Mouse (Mus musculus): Measurements from ENCODE around the gene Lin28b. TPM values are rescaled to one million over a fixed set of nuclear protein-coding genes. Genes with fewer than 3 reads are reported as not detected.

The Lin28b gene
- polyA plus RNA-seq, 1 experiment from 2014 or later: 27.5 TPM

DNA sequence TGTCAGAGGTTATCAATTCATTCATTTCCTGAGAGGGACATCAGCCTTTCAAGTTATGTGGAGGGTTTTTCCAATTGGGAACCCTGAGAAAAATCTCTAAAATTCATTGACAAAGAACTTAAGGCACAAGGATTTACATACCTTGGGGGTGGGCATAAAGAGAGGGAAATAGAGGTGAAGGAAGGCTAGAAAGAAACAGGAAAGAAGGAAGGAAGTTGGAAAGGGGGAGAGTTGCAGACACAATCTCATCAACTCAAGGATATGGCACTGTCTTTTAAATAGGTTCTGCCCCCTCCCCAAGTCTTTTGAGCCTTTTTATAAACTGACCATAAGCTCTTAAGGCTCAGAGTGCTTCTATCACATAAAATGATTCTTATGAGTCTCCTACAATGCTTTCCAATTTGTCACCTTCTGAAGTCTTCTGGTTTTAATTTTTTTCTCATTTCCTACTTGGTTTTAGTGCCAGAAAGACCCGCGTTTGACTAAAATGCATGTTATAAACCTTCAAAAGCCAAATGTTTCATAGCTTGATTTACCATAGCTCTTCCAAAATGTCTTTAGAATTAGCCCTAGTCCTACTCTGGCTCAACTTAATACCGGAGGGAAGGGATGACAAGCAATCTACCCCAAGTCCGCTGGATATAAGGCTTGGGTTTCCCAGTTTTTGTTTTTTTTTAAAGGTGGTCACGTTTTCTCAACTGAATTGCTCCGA, 13.6 kb downstream of the Lin28b start:
- Histone ChIP-seq H3K4me2 (peak overlapping the region; percentile 52; the same call in 1 of the 2 replicates), H3K9me3 (ENCODE audit: control insufficient read depth, low read length) (no peaks in the 10 kb centered on the region), H3K27me3 (ENCODE audit: control insufficient read depth, insufficient read depth, low read length) (no peaks in the 10 kb centered on the region), H3K36me3 (ENCODE audit: control insufficient read depth, insufficient read depth, low read length) (no peaks in the 10 kb centered on the region), H3K27ac (ENCODE audit: low read depth, low read length) (no peak overlapping the region), H3K4me1 (ENCODE audit: control insufficient read depth, insufficient read depth, low read length) (peaks cover 33% of the 10 kb centered on the region), H3K4me3 (ENCODE audit: low read depth, low read length) (no peak overlapping the region), H3K9ac (ENCODE audit: low read length) (no peak overlapping the region)
- 5% methylated on average over 6 of the region's 6 CpGs for WGBS
- ATAC-seq (ENCODE audit: low FRiP score) (no peak), DNase-seq (ENCODE audit: low spot score, missing footprints) (peak; percentile 91)

DNA sequence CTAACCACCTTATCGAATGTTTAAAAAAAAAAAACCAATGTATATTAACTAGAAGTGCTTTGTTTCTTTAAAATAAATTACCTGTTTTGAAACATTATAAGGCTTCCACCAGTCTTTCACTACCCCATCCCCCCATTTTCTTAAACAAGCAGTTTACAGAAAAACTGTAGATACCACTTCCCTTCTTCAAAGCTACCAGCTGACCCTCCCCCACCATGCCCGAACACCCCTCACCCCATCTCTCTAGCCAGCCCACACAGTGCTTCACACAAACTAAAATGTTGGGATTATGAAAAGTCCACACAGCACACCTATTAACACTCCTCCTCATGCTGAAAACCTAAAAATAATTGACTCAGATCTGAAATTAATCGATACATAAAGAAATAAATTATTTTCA, 14.9 kb downstream of the Lin28b start:
- Histone ChIP-seq H3K4me3 (ENCODE audit: low read depth, low read length) (peak overlapping the region; percentile 21; the same call in 1 of the 2 replicates), H3K9me3 (ENCODE audit: control insufficient read depth, low read length) (no peaks in the 10 kb centered on the region), H3K36me3 (ENCODE audit: control insufficient read depth, insufficient read depth, low read length) (no peaks in the 10 kb centered on the region), H3K4me1 (ENCODE audit: control insufficient read depth, insufficient read depth, low read length) (peaks cover 33% of the 10 kb centered on the region), H3K27ac (ENCODE audit: low read depth, low read length) (no peak overlapping the region), H3K9ac (ENCODE audit: low read length) (no peak overlapping the region), H3K4me2 (peak overlapping the region; percentile 59), H3K27me3 (ENCODE audit: control insufficient read depth, insufficient read depth, low read length) (no peaks in the 10 kb centered on the region)
- WGBS: 13% methylated on average over 3 of the region's 3 CpGs
- ATAC-seq (ENCODE audit: low FRiP score) (0 out of 2 replicates have a peak, but pooled peaks have one; percentile 34), DNase-seq (ENCODE audit: low spot score, missing footprints) (peak; percentile 86)

DNA sequence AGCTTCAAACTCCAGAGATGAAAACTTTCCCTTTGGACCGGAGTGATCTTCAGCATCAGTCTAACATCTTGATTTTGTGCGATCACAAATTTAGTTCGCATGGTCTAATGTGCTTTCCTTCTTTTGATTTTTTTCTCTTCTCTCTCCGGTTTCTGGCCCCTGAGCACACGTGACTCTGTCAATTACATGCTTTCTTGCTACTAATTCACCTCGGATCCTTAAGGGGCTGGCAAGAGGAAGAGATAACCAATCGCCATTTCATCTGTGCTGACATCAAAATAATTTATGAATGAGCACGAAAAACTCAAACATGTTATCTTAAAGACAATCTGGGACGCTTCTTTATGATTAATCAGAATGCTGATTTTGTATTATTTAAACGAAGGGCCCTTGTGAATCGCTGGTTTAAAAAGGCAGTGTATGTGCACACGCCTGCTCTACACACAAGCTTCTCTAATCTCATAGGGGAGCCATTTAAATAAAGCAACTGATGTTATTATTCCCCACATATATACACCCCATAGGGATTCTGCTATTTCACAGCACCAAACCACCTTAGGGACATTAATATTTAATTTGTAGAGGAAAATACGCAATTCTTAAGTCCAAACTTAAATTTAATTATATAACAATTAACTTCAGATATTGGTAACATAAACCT, 16.0 kb downstream of the Lin28b start:
- no peaks in the 10 kb centered on the region for H3K27me3 ChIP-seq (ENCODE audit: control insufficient read depth, insufficient read depth, low read length)
- H3K9ac ChIP-seq (ENCODE audit: low read length): peak overlapping the region; percentile 72
- DNase-seq (ENCODE audit: low spot score, missing footprints) (peak; percentile 95), ATAC-seq (ENCODE audit: low FRiP score) (peak; percentile 70)
- H3K4me3 ChIP-seq (ENCODE audit: low read depth, low read length): peak overlapping the region; percentile 56
- H3K4me1 ChIP-seq (ENCODE audit: control insufficient read depth, insufficient read depth, low read length): peaks cover 33% of the 10 kb centered on the region
- H3K4me2 ChIP-seq: peak overlapping the region; percentile 59
- H3K27ac ChIP-seq (ENCODE audit: low read depth, low read length): peak overlapping the region; percentile 66
- H3K9me3 ChIP-seq (ENCODE audit: control insufficient read depth, low read length): no peaks in the 10 kb centered on the region
- no peaks in the 10 kb centered on the region for H3K36me3 ChIP-seq (ENCODE audit: control insufficient read depth, insufficient read depth, low read length)
- WGBS: 1% methylated on average over 13 of the region's 13 CpGs

DNA sequence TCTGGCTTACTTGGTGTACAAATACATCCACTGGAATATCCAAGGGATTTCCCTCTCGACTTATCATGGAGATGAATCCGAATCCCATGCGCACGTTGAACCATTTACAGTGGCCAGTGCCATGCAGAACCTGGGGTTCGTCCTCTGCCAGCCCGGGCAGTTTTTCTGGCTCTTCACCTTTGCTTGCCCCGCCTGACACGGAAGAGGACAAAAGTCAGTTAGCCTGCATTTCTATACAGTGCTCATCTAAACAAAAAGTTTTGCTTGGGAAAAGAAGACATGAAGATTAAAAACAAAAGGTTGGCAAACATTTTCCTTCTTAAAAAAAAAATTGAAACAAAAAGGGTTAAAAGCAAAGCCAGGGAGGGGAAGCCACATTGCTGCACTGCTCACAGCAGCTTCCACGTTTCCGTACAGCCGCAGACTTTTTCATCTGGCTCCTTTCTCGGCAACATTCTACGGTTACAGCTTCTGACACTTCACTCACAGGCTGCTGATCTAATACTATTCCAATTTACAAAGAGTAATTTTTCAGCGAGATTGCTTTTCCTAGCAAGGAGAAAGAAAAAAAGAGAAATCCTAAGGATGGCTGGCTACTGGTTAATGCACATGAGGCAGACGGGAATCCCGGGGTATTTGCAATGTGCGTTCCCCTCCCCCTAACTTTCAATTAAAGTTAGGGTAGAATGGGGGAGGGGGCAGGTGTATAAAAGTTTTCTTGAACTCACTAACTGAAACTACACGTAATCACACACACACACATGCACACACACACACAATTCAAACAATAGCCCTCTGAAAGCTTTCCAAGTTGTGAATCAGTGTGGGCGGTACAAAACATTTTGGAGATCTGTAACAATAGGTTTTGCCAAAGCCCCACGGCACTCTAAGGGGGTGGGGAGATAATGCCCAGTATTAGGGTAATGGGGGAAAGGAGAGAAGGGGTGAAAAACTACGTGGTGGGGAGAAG, 16.9 kb downstream of the Lin28b start:
- DNase-seq (ENCODE audit: low spot score, missing footprints): peak; percentile 94
- Histone ChIP-seq H3K27me3 (ENCODE audit: control insufficient read depth, insufficient read depth, low read length) (no peaks in the 10 kb centered on the region), H3K9me3 (ENCODE audit: control insufficient read depth, low read length) (no peaks in the 10 kb centered on the region), H3K4me1 (ENCODE audit: control insufficient read depth, insufficient read depth, low read length) (peaks cover 31% of the 10 kb centered on the region), H3K27ac (ENCODE audit: low read depth, low read length) (peak overlapping the region; percentile 66), H3K36me3 (ENCODE audit: control insufficient read depth, insufficient read depth, low read length) (no peaks in the 10 kb centered on the region), H3K4me3 (ENCODE audit: low read depth, low read length) (peak overlapping the region; percentile 56), H3K9ac (ENCODE audit: low read length) (peak overlapping the region; percentile 72), H3K4me2 (peak overlapping the region; percentile 59)
- ATAC-seq (ENCODE audit: low FRiP score): peak; percentile 71
- WGBS: under 1% methylated on average over 21 of the region's 21 CpGs

DNA sequence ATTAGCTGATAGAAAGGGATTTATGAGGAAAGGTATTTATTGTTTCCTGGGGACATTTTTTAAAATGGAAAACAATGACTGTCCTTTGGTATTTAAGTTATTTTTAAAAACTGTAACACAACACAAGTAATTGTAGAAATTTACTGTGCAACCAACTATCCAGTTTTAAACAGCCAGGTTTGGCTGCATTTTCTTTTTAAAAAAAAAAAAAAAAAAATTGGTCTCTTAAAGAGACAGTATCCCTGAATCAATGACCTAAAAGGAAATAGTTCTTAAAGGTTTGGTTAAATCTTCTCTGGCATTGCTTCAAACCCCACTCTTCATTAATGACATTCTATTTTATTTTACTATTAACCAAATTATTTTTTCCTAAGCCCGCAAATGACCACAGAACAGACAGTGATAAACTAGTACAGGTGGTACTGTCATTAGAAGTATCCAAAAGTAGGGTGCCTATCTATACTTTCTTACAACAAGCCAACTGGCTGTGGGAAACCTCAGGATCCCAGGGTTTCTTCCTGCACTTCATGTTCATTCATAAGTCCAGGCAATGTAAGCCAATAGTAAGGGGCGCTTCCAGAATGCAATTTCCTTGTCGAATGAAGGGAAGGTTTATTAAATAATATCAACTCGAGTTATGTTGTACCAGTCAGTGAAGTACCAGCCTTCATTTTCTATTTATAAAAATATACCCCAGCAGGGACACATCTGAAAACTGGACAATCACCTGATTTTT, 17.8 kb downstream of the Lin28b start:
- 0 out of 2 replicates have a peak overlapping the region, but pooled peaks have one; percentile 33 for H3K9ac ChIP-seq (ENCODE audit: low read length)
- no peak overlapping the region for H3K27ac ChIP-seq (ENCODE audit: low read depth, low read length)
- H3K36me3 ChIP-seq (ENCODE audit: control insufficient read depth, insufficient read depth, low read length): no peaks in the 10 kb centered on the region
- H3K4me3 ChIP-seq (ENCODE audit: low read depth, low read length): peak overlapping the region; percentile 56
- DNase-seq (ENCODE audit: low spot score, missing footprints): peak; percentile 92
- no peaks in the 10 kb centered on the region for H3K27me3 ChIP-seq (ENCODE audit: control insufficient read depth, insufficient read depth, low read length)
- H3K9me3 ChIP-seq (ENCODE audit: control insufficient read depth, low read length): no peaks in the 10 kb centered on the region
- peak overlapping the region; percentile 59 for H3K4me2 ChIP-seq
- H3K4me1 ChIP-seq (ENCODE audit: control insufficient read depth, insufficient read depth, low read length): peaks cover 26% of the 10 kb centered on the region
- ATAC-seq (ENCODE audit: low FRiP score): no peak
- WGBS: 37% methylated on average over 4 of the region's 4 CpGs

DNA sequence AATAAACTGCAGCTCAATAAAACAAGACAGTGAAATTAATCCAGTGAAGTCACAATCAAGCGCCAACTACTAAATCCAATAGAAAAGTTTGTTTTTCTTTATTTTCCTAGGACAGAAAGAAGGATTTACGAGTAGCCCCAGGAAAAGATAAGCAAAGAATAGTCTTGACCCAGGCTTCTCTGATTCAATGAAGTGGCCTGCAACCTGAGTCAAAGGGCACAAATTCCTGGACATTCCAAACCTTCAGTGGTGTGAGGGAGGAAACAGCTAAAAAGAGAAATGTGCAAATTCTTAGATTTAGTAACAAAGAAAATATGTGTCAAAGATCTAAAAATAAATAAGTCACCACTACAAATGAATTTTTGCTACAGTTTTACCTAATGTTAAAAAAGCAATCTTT, 27.6 kb downstream of the Lin28b start:
- DNase-seq (ENCODE audit: low spot score, missing footprints): no peak
- WGBS: 10% methylated on average over 2 of the region's 2 CpGs
- no peak overlapping the region for H3K4me3 ChIP-seq (ENCODE audit: low read depth, low read length)
- H3K4me2 ChIP-seq: no peak overlapping the region
- no peaks in the 10 kb centered on the region for H3K27me3 ChIP-seq (ENCODE audit: control insufficient read depth, insufficient read depth, low read length)
- H3K9me3 ChIP-seq (ENCODE audit: control insufficient read depth, low read length): no peaks in the 10 kb centered on the region
- peaks cover 9% of the 10 kb centered on the region for H3K4me1 ChIP-seq (ENCODE audit: control insufficient read depth, insufficient read depth, low read length)
- H3K27ac ChIP-seq (ENCODE audit: low read depth, low read length): no peak overlapping the region
- ATAC-seq (ENCODE audit: low FRiP score): no peak
- H3K36me3 ChIP-seq (ENCODE audit: control insufficient read depth, insufficient read depth, low read length): no peaks in the 10 kb centered on the region
- no peak overlapping the region for H3K9ac ChIP-seq (ENCODE audit: low read length)

DNA sequence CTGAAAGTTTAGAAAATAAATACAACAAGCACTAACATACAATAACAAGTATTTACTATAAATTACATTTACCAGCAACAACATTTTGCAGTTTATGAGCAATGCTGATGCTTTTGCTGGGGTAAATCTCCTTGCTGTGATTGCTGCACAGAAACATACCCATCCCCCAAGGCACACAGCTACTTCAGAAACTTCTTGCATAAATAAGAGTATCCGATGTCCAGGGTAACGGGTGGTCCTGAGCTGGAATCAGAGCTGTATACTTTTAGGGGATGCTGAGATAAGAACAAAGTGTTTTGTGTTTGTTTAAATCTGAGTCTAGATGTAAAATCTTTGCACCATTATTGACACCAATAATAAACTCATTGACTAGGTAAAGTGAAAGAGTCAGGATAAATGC, 28.1 kb downstream of the Lin28b start:
- 3% methylated on average over 2 of the region's 2 CpGs for WGBS
- no peak overlapping the region for H3K27ac ChIP-seq (ENCODE audit: low read depth, low read length)

DNA sequence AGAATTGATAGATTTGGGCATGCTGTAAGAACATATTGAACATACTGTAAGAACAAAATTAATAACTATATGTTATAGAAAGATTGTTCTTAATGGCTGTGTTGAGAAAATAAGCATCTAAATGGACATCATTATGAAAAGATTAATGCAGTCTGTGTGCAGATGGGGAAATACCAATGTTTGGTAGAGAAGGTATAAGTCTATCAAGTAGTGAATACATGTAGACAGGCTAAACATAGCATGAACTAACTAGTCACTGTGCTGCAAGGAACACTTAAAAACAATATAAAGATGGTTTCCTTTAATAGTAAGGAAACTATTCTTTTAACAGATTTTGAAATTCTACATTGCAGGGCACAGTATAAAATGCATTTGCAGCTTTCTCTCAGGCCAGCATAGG, 39.6 kb downstream of the Lin28b start:
- peak overlapping the region; percentile 62 for H3K9ac ChIP-seq (ENCODE audit: low read length)
- ATAC-seq (ENCODE audit: low FRiP score): no peak
- no peak for DNase-seq (ENCODE audit: low spot score, missing footprints)
- peak overlapping the region; percentile 39; the same call in 1 of the 2 replicates for H3K4me2 ChIP-seq
- no peaks in the 10 kb centered on the region for H3K9me3 ChIP-seq (ENCODE audit: control insufficient read depth, low read length)
- no peaks in the 10 kb centered on the region for H3K36me3 ChIP-seq (ENCODE audit: control insufficient read depth, insufficient read depth, low read length)
- peak overlapping the region; percentile 72; the same call in 1 of the 2 replicates for H3K27ac ChIP-seq (ENCODE audit: low read depth, low read length)
- no peaks in the 10 kb centered on the region for H3K27me3 ChIP-seq (ENCODE audit: control insufficient read depth, insufficient read depth, low read length)
- peaks cover 5% of the 10 kb centered on the region; the same call in 1 of the 2 replicates for H3K4me1 ChIP-seq (ENCODE audit: control insufficient read depth, insufficient read depth, low read length)
- H3K4me3 ChIP-seq (ENCODE audit: low read depth, low read length): no peak overlapping the region

More for the DNA sequence above, 28.1 kb downstream of the Lin28b start:
- ATAC-seq (ENCODE audit: low FRiP score) (peak; percentile 70; the same call in 1 of the 2 replicates), DNase-seq (ENCODE audit: low spot score, missing footprints) (no peak)
- Histone ChIP-seq H3K36me3 (ENCODE audit: control insufficient read depth, insufficient read depth, low read length) (no peaks in the 10 kb centered on the region), H3K9ac (ENCODE audit: low read length) (no peak overlapping the region), H3K4me3 (ENCODE audit: low read depth, low read length) (no peak overlapping the region), H3K9me3 (ENCODE audit: control insufficient read depth, low read length) (no peaks in the 10 kb centered on the region), H3K4me2 (no peak overlapping the region), H3K27me3 (ENCODE audit: control insufficient read depth, insufficient read depth, low read length) (no peaks in the 10 kb centered on the region), H3K4me1 (ENCODE audit: control insufficient read depth, insufficient read depth, low read length) (peaks cover 9% of the 10 kb centered on the region)
